Mouse (Mus musculus) spleen, adult 2 months (tissue): ENCODE measurements around the gene Plekhg3. TPM values are rescaled to one million over a fixed set of nuclear protein-coding genes. Genes with fewer than 3 reads are reported as not detected.

Source experiments
- DNase-seq, 2 experiments: peaks; one replicate each; pipeline versions ENCODE4 v3.0.0 to v3.0.0-alpha.2; 2012 to 2021; ENCODE audit warnings: low spot score in 2 of 2, low read depth in 1 of 2
- H3K27ac ChIP-seq: fragments of 200-500 bp; 2 replicates; pipeline ENCODE4 v1.5.1; 2012; ENCODE audit warnings: low read length, inconsistent platforms; ENCODE audit not compliant: insufficient read depth
- H3K27me3 ChIP-seq: fragments of 200-500 bp; 2 replicates; pipeline ENCODE4 v1.6.1; 2012; ENCODE audit warnings: mild to moderate bottlenecking, moderate library complexity, low read length, inconsistent platforms; ENCODE audit not compliant: control insufficient read depth, insufficient read depth
- H3K36me3 ChIP-seq: fragments of 200-500 bp; 2 replicates; pipeline ENCODE4 v1.6.1; 2012; ENCODE audit warnings: mild to moderate bottlenecking, low read length, inconsistent platforms; ENCODE audit not compliant: control insufficient read depth, insufficient read depth
- H3K4me1 ChIP-seq: fragments of 200-500 bp; 2 replicates; pipeline ENCODE4 v1.6.1; 2011; ENCODE audit warnings: inconsistent platforms; ENCODE audit not compliant: control insufficient read depth, insufficient read depth, insufficient read length
- H3K4me3 ChIP-seq: fragments of 200-500 bp; 2 replicates; pipeline ENCODE4 v1.5.1; 2011; ENCODE audit warnings: mild to moderate bottlenecking, inconsistent platforms; ENCODE audit not compliant: insufficient read depth, insufficient read length; ENCODE audit errors: extremely low read depth
- CTCF ChIP-seq: fragments of 200-500 bp; IDR thresholded peaks from 2 replicates; pipeline ENCODE4 v1.5.1; 2011; ENCODE audit warnings: mild to moderate bottlenecking, inconsistent platforms; ENCODE audit not compliant: insufficient read depth, insufficient read length, insufficient replicate concordance; ENCODE audit errors: extremely low read depth
- POLR2A ChIP-seq: fragments of 200-500 bp; IDR thresholded peaks from 2 replicates; pipeline ENCODE4 v1.6.1; 2011; ENCODE audit warnings: low read depth, low read length, inconsistent platforms
- WGBS: fragments of 180-500 bp; shearing (Covaris S2); methylation state at CpG from one replicate; pipeline ENCODE4 v1.1.7; 2018; 5-methylcytosine and 5-hydroxymethylcytosine counted together
- polyA plus RNA-seq: library from polyadenylated mRNA; depleted of rRNA; stranded (reverse); fragments of >200 nt; gene quantifications from 2 replicates; pipeline ENCODE4 v1.2.3, GENCODE M21; 2012

The Plekhg3 gene
- polyA plus RNA-seq, 1 experiment: 15.3 TPM

- no peak overlapping the region for H3K4me3 ChIP-seq
- DNase-seq: no peak
- H3K27me3 ChIP-seq: no peaks in the 10 kb centered on the region
- H3K27ac ChIP-seq: no peak overlapping the region
- peaks cover 10% of the 10 kb centered on the region for H3K36me3 ChIP-seq
- 90% methylated on average over 10 of the region's 10 CpGs for WGBS
- no peak for TF ChIP-seq CTCF
- no peak for TF ChIP-seq POLR2A
- no peaks in the 10 kb centered on the region for H3K4me1 ChIP-seq
These were observed 40.6 kb downstream of the Plekhg3 start for GRCm38 (mm10) chr12:76571266-76571665.

GRCm38 (mm10) chr12:76572261-76573251, 41.9 kb downstream of the Plekhg3 start:
- Histone ChIP-seq H3K27me3 (no peaks in the 10 kb centered on the region), H3K4me1 (no peaks in the 10 kb centered on the region), H3K27ac (no peak overlapping the region), H3K36me3 (peaks cover 19% of the 10 kb centered on the region), H3K4me3 (no peak overlapping the region)
- WGBS: 91% methylated on average over 27 of the region's 27 CpGs
- no peak for TF ChIP-seq CTCF
- no peak for TF ChIP-seq POLR2A
- DNase-seq: no peak

GRCm38 (mm10) chr12:76573381-76573780, 42.7 kb downstream of the Plekhg3 start:
- TF ChIP-seq CTCF (no peak), POLR2A (no peak)
- no peak overlapping the region for H3K4me3 ChIP-seq
- 93% methylated on average over 6 of the region's 6 CpGs for WGBS
- H3K36me3 ChIP-seq: peaks cover 22% of the 10 kb centered on the region
- no peak overlapping the region for H3K27ac ChIP-seq
- no peaks in the 10 kb centered on the region for H3K4me1 ChIP-seq
- no peaks in the 10 kb centered on the region for H3K27me3 ChIP-seq
- no peak for DNase-seq

DNA sequence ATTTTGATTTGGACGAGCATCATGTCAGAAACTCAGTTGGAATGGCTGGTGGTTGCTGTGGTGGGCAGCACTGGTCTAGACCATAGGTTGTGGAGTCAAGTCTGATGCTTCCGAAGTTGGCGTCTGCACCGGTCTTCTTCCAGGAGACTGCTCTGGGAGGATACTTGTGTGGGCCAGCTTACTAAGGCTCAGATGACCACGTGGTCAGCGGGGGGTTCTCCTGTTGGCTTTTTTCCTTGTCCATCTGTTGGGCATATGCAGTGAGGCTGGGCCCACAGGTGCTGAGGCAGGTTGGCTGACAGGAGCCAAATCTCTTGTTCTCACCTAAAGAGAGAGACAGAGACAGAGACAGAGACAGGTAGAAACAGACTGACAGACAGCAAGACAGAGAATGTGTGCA, 44.1 kb downstream of the Plekhg3 start:
- no peaks in the 10 kb centered on the region for H3K27me3 ChIP-seq
- no peak overlapping the region for H3K4me3 ChIP-seq
- 91% methylated on average over 6 of the region's 6 CpGs for WGBS
- peaks cover 22% of the 10 kb centered on the region for H3K36me3 ChIP-seq
- no peak overlapping the region for H3K27ac ChIP-seq
- H3K4me1 ChIP-seq: no peaks in the 10 kb centered on the region
- DNase-seq: no peak
- no peak for TF ChIP-seq POLR2A
- no peak for TF ChIP-seq CTCF

GRCm38 (mm10) chr12:76576061-76576460, 45.4 kb downstream of the Plekhg3 start:
- Histone ChIP-seq H3K27me3 (no peaks in the 10 kb centered on the region), H3K4me1 (no peaks in the 10 kb centered on the region), H3K27ac (no peak overlapping the region), H3K36me3 (peaks cover 22% of the 10 kb centered on the region), H3K4me3 (no peak overlapping the region)
- no peak for DNase-seq
- TF ChIP-seq POLR2A: no peak
- no peak for TF ChIP-seq CTCF
- 82% methylated on average over 9 of the region's 9 CpGs for WGBS

DNA sequence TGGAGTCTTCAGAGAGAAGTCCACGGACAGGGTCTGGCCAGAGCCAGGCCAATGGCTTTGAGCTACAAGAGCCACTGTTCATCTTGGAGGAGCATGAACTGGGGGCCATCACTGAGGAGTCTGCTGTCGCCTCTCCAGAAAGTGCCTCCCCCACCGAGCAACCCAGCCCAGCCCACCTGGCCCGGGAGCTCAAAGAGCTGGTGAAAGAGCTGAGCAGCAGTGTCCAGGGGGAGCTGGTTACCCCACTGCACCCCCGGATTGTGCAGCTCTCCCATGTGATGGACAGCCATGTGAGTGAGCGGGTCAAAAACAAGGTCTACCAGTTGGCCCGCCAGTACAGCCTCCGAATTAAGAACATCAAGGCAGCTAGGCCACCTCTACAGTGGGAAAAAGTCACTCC, 46.1 kb downstream of the Plekhg3 start:
- H3K4me3 ChIP-seq: no peak overlapping the region
- no peak overlapping the region for H3K27ac ChIP-seq
- TF ChIP-seq CTCF (no peak), POLR2A (no peak)
- peaks cover 22% of the 10 kb centered on the region for H3K36me3 ChIP-seq
- H3K27me3 ChIP-seq: no peaks in the 10 kb centered on the region
- H3K4me1 ChIP-seq: no peaks in the 10 kb centered on the region
- DNase-seq: no peak
- WGBS: 91% methylated on average over 8 of the region's 8 CpGs

GRCm38 (mm10) chr12:76577858-76578257, 47.2 kb downstream of the Plekhg3 start:
- no peaks in the 10 kb centered on the region for H3K27me3 ChIP-seq
- H3K27ac ChIP-seq: no peak overlapping the region
- TF ChIP-seq POLR2A (no peak), CTCF (no peak)
- no peak overlapping the region for H3K4me3 ChIP-seq
- H3K4me1 ChIP-seq: no peaks in the 10 kb centered on the region
- no peak for DNase-seq
- WGBS: 88% methylated on average over 16 of the region's 16 CpGs
- peaks cover 18% of the 10 kb centered on the region for H3K36me3 ChIP-seq
